Mouse (Mus musculus): ENCODE data around the gene Mettl9. TPM values are rescaled to one million over a fixed set of nuclear protein-coding genes. Genes with fewer than 3 reads are reported as not detected.
"Not testable (repeated sequence)": the region's sequence is repeated elsewhere in the genome, so short reads cannot be mapped to it uniquely, and the experiment has no call there.

Gene Mettl9
- polyA plus RNA-seq, 1 experiment from 2014 or later: 184 TPM

DNA sequence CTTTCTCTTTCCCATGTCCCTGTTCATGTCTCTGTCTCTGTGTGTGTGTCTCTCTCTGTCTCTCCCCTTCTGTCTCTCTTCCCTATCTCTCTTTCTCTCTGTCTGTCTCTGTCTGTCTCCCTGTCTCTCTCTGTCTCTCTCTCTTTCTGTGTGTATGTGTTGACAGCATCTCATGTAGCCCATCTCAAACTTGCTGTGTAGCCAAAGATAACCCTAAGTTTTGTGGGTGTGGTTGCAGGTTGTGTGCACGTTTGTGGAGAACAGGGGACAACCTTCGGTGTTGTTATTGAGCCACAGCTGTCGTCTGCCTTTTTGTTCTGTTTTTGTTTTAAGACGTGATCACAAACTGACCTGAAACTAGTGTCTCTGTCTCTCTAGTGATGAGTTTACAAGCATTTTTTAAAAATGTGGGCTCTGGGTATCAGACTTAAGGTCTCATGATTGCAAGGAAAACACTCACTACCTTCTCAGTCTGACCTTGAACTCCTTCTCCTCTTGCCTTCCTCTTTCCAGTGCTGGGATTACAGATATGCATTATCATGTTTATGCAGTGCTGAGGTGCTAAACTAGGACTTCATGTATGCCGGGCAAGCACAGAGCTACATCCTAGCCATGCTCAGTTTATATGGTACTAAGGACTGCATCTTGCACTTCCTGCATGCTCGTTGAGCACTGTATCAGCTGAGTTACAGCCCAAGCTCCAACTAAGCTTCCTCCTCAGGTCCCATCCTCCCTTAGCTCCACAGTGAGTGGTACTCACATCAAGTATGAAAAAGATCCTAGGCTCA lies 8.8 kb upstream of the Mettl9 start:
- H3K4me2 ChIP-seq: no peak overlapping the region
- H3K27me3 ChIP-seq (replicated peaks): 0 out of 2 replicates have a peak, but pooled peaks cover 12% of the 10 kb centered on the region
- 80% methylated on average over 6 of the region's 6 CpGs for WGBS
- H3K9me3 ChIP-seq: no peaks in the 10 kb centered on the region
- H3K9ac ChIP-seq: no peak overlapping the region
- no peaks in the 10 kb centered on the region for H3K4me1 ChIP-seq
- no peaks in the 10 kb centered on the region for H3K36me3 ChIP-seq (replicated peaks)
- no peak for ATAC-seq (replicated peaks)
- H3K27ac ChIP-seq: no peak overlapping the region
- no peak overlapping the region for H3K4me3 ChIP-seq

- no peaks in the 10 kb centered on the region for H3K9me3 ChIP-seq
- no peaks in the 10 kb centered on the region for H3K4me1 ChIP-seq
- H3K4me2 ChIP-seq: no peak overlapping the region
- no peak for ATAC-seq (replicated peaks)
- H3K27me3 ChIP-seq (replicated peaks): 0 out of 2 replicates have a peak, but pooled peaks cover 16% of the 10 kb centered on the region
- WGBS: 67% methylated on average over 3 of the region's 3 CpGs
- no peak overlapping the region for H3K9ac ChIP-seq
- no peak overlapping the region for H3K27ac ChIP-seq
- H3K36me3 ChIP-seq (replicated peaks): no peaks in the 10 kb centered on the region
- no peak overlapping the region for H3K4me3 ChIP-seq
Observed at GRCm38 (mm10) chr7:121026300-121026699, 7.9 kb upstream of the Mettl9 start.

GRCm38 (mm10) chr7:121029947-121030346 lies 4.3 kb upstream of the Mettl9 start:
- not testable (repeated sequence) for ATAC-seq (replicated peaks); H3K9me3 ChIP-seq; H3K36me3 ChIP-seq (replicated peaks); H3K4me2 ChIP-seq; H3K4me1 ChIP-seq; H3K4me3 ChIP-seq; H3K27ac ChIP-seq; H3K9ac ChIP-seq
- H3K27me3 ChIP-seq (replicated peaks): peaks cover 24% of the 10 kb centered on the region

- H3K4me1 ChIP-seq: peaks cover 36% of the 10 kb centered on the region
- peak overlapping the region; percentile 55 for H3K4me3 ChIP-seq
- H3K9me3 ChIP-seq: no peaks in the 10 kb centered on the region
- peak overlapping the region; percentile 73 for H3K4me2 ChIP-seq
- peak overlapping the region; percentile 84 for H3K9ac ChIP-seq
- ATAC-seq (replicated peaks): peak; percentile 84
- H3K27me3 ChIP-seq (replicated peaks): peaks cover 14% of the 10 kb centered on the region
- H3K36me3 ChIP-seq (replicated peaks): no peaks in the 10 kb centered on the region
- WGBS: 0% methylated on average over 43 of the region's 63 CpGs
- H3K27ac ChIP-seq: peak overlapping the region; percentile 93
Observed at GRCm38 (mm10) chr7:121034701-121035141, 476 bp downstream of the Mettl9 start.

DNA sequence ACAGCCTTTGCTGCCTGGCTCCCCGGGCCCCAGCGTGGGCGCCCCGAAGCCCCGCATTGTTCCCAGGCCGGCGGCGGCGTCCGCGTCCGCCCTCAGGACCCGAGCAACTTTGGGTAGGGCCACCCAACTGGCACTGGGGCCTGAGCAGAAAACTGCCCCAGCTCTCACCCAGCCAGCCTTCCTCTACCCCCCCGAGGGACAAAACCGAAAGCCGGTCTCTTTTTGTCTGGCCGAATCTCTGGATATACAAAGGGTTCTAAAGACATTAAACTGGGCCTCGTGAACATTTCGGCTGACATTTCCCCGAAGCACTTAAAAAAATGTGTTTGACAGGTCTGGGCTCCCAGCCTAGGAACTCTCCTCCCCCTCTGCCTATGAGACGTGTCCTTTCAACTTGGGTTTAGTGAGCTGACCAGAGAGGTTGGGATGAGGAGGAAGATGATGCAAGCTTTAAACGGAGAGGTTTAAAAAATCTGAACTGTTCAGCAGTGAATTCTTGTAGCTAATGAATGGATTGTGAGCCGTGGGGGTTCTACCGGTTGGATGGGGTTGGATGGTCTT lies 996 bp downstream of the Mettl9 start:
- Histone ChIP-seq H3K4me2 (peak overlapping the region; percentile 73), H3K27ac (peak overlapping the region; percentile 93), H3K4me1 (peaks cover 39% of the 10 kb centered on the region), H3K36me3 (replicated peaks) (no peaks in the 10 kb centered on the region), H3K9me3 (no peaks in the 10 kb centered on the region), H3K4me3 (peak overlapping the region; percentile 55), H3K27me3 (replicated peaks) (peaks cover 14% of the 10 kb centered on the region), H3K9ac (peak overlapping the region; percentile 84)
- peak; percentile 40; the same call in 1 of the 2 replicates for ATAC-seq (replicated peaks)
- under 1% methylated on average over 24 of the region's 24 CpGs for WGBS

DNA sequence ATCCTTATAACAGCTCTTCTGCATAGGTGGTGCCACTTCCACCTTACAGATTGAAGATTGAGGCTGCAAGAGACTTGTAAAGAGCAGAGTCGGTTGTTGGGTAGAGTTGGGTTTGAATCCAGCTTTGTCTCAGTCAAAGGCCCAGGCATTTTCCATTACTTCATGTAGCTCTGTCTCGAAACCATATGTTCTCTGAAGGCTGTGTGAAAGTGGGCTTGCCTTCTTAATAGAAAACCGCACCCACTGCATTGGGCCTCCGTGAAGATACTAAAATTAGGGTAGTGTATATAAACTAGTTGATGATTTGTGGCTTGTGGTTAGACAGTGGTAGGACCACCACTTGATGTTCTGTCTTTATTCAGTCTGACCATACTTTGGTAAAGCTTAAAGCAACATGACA lies 6.3 kb downstream of the Mettl9 start:
- H3K9ac ChIP-seq: no peak overlapping the region
- no peaks in the 10 kb centered on the region for H3K36me3 ChIP-seq (replicated peaks)
- H3K4me3 ChIP-seq: no peak overlapping the region
- H3K27ac ChIP-seq: no peak overlapping the region
- H3K4me2 ChIP-seq: no peak overlapping the region
- peaks cover 37% of the 10 kb centered on the region for H3K4me1 ChIP-seq
- no peaks in the 10 kb centered on the region for H3K27me3 ChIP-seq (replicated peaks)
- no peaks in the 10 kb centered on the region for H3K9me3 ChIP-seq
- no peak for ATAC-seq (replicated peaks)
- 96% methylated on average over 4 of the region's 4 CpGs for WGBS

- H3K9me3 ChIP-seq: no peaks in the 10 kb centered on the region
- no peaks in the 10 kb centered on the region for H3K36me3 ChIP-seq (replicated peaks)
- H3K4me2 ChIP-seq: no peak overlapping the region
- peaks cover 23% of the 10 kb centered on the region for H3K4me1 ChIP-seq
- H3K9ac ChIP-seq: no peak overlapping the region
- H3K27ac ChIP-seq: no peak overlapping the region
- no peak for ATAC-seq (replicated peaks)
- H3K4me3 ChIP-seq: no peak overlapping the region
- no peaks in the 10 kb centered on the region for H3K27me3 ChIP-seq (replicated peaks)
- WGBS: 73% methylated on average over 1 of the region's 1 CpGs
Observed at GRCm38 (mm10) chr7:121041989-121042388, 7.7 kb downstream of the Mettl9 start.

- H3K27me3 ChIP-seq (replicated peaks): no peaks in the 10 kb centered on the region
- peaks cover 13% of the 10 kb centered on the region; the same call in 1 of the 2 replicates for H3K4me1 ChIP-seq
- no peak overlapping the region for H3K9ac ChIP-seq
- WGBS: 93% methylated on average over 3 of the region's 3 CpGs
- no peak overlapping the region for H3K4me3 ChIP-seq
- no peak for ATAC-seq (replicated peaks)
- H3K4me2 ChIP-seq: no peak overlapping the region
- H3K36me3 ChIP-seq (replicated peaks): no peaks in the 10 kb centered on the region
- no peaks in the 10 kb centered on the region for H3K9me3 ChIP-seq
- no peak overlapping the region for H3K27ac ChIP-seq
Observed at GRCm38 (mm10) chr7:121043004-121043403, 8.8 kb downstream of the Mettl9 start.

- Histone ChIP-seq H3K9ac (no peak overlapping the region), H3K27ac (no peak overlapping the region), H3K27me3 (replicated peaks) (no peaks in the 10 kb centered on the region), H3K9me3 (no peaks in the 10 kb centered on the region), H3K4me2 (no peak overlapping the region), H3K4me3 (no peak overlapping the region), H3K4me1 (0 out of 2 replicates have a peak, but pooled peaks cover 11% of the 10 kb centered on the region), H3K36me3 (replicated peaks) (0 out of 2 replicates have a peak, but pooled peaks cover 1% of the 10 kb centered on the region)
- 98% methylated on average over 1 of the region's 1 CpGs for WGBS
- no peak for ATAC-seq (replicated peaks)
Observed at GRCm38 (mm10) chr7:121043510-121043909, 9.3 kb downstream of the Mettl9 start.

DNA sequence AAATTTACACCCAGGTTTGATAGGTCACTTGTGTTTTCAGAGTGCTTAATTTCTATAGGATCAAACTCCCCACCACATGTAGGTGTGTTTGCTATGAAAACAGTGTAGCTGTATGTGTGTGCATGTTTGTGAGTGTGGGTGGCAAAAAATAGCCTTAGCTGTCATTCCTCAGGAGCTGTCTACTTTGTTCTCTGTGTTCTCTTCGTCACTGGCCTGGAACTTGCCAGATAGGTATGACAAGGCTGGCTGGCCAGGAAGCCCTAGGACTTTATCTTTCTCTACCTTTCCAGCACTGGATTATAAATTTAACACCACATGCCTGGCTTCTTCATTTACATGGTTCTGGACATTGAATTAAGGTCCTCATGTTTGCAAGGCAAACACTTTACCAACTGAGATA lies 10.0 kb downstream of the Mettl9 start:
- Histone ChIP-seq H3K4me1 (0 out of 2 replicates have a peak, but pooled peaks cover 9% of the 10 kb centered on the region), H3K4me3 (no peak overlapping the region), H3K4me2 (no peak overlapping the region), H3K9ac (no peak overlapping the region), H3K27ac (no peak overlapping the region), H3K36me3 (replicated peaks) (0 out of 2 replicates have a peak, but pooled peaks cover 3% of the 10 kb centered on the region), H3K9me3 (no peaks in the 10 kb centered on the region), H3K27me3 (replicated peaks) (no peaks in the 10 kb centered on the region)
- 89% methylated on average over 1 of the region's 1 CpGs for WGBS
- ATAC-seq (replicated peaks): no peak

GRCm38 (mm10) chr7:121045671-121046453 lies 11.6 kb downstream of the Mettl9 start:
- H3K36me3 ChIP-seq (replicated peaks): 0 out of 2 replicates have a peak, but pooled peaks cover 3% of the 10 kb centered on the region

GRCm38 (mm10) chr7:121047624-121048023 lies 13.4 kb downstream of the Mettl9 start:
- H3K4me3 ChIP-seq: no peak overlapping the region
- H3K9ac ChIP-seq: no peak overlapping the region
- no peaks in the 10 kb centered on the region for H3K27me3 ChIP-seq (replicated peaks)
- H3K27ac ChIP-seq: no peak overlapping the region
- 0 out of 2 replicates have a peak, but pooled peaks cover 10% of the 10 kb centered on the region for H3K36me3 ChIP-seq (replicated peaks)
- H3K4me1 ChIP-seq: no peaks in the 10 kb centered on the region
- no peaks in the 10 kb centered on the region for H3K9me3 ChIP-seq
- ATAC-seq (replicated peaks): no peak
- no peak overlapping the region for H3K4me2 ChIP-seq
- WGBS: 93% methylated on average over 2 of the region's 2 CpGs

More at GRCm38 (mm10) chr7:121045671-121046453, 11.6 kb downstream of the Mettl9 start:
- H3K27ac ChIP-seq: no peak overlapping the region
- ATAC-seq (replicated peaks): no peak
- no peak overlapping the region for H3K9ac ChIP-seq
- no peak overlapping the region for H3K4me3 ChIP-seq
- no peaks in the 10 kb centered on the region for H3K27me3 ChIP-seq (replicated peaks)
- no peak overlapping the region for H3K4me2 ChIP-seq
- 0 out of 2 replicates have a peak, but pooled peaks cover 2% of the 10 kb centered on the region for H3K4me1 ChIP-seq
- H3K9me3 ChIP-seq: no peaks in the 10 kb centered on the region
- WGBS: 95% methylated on average over 6 of the region's 6 CpGs

Data from midbrain, embryonic 15.5 days (tissue).